Mouse (Mus musculus) bone marrow macrophage, adult 2 months (primary cell): ENCODE results near the gene Ces2b. TPM values are rescaled to one million over a fixed set of nuclear protein-coding genes. Genes with fewer than 3 reads are reported as not detected.

Source experiments
- H3K27ac ChIP-seq: 2 replicates; pipeline ENCODE4 v1.5.1; 2012; ENCODE audit warnings: low read depth, low read length; ENCODE audit not compliant: insufficient read depth
- H3K4me1 ChIP-seq: 2 replicates; pipeline ENCODE4 v1.6.1; 2012; ENCODE audit warnings: low read length; ENCODE audit not compliant: control insufficient read depth, insufficient read depth
- H3K4me3 ChIP-seq: 2 replicates; pipeline ENCODE4 v1.5.1; 2012; ENCODE audit warnings: mild to moderate bottlenecking, low read length, moderate library complexity; ENCODE audit not compliant: insufficient read depth
- CTCF ChIP-seq: IDR thresholded peaks from 2 replicates; pipeline ENCODE4 v1.5.1; 2012; ENCODE audit warnings: low read depth, mild to moderate bottlenecking, low read length, moderate library complexity
- POLR2A ChIP-seq: IDR thresholded peaks from 2 replicates; pipeline ENCODE4 v1.6.1; 2012; ENCODE audit warnings: mild to moderate bottlenecking, low read depth, low read length, borderline replicate concordance
- polyA plus RNA-seq: library from polyadenylated mRNA; stranded (reverse); fragments of >200 nt; gene quantifications from 2 replicates; pipeline ENCODE4 v1.2.4, GENCODE M21; 2012; ENCODE audit not compliant: missing spikeins, insufficient read depth, insufficient read length

Ces2b gene
- not detected in 2 replicates for polyA plus RNA-seq

DNA sequence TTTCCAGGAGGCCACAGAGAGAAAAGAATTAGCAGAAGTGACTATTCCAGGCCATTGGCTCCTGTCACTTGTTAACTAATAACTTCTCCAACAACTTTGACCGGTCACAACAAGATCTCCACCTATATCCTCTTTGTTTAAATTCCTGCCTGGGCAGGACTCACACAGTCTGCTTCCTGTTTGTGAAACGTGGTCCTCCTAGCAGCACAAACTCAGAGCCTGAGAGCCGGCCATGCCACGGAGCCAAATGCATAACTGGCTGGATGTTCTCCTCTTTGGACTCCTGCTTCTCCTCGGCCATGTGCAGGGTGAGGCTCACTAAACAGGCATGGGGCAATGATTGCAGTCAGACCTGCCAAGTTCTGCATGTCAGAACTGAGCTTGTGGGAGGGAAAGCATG is at the start of gene Ces2b:
Gene Ces2b, plus strand, starts transcription at position 133 of the 400 bp plus-strand sequence.
- H3K27ac ChIP-seq = no peak within 1 kb of the TSS
- H3K4me3 ChIP-seq = no peak within 1 kb of the TSS
- H3K4me1 ChIP-seq = no peaks in the 10 kb centered on the region
- TF ChIP-seq POLR2A (no peak), CTCF (no peak)

DNA sequence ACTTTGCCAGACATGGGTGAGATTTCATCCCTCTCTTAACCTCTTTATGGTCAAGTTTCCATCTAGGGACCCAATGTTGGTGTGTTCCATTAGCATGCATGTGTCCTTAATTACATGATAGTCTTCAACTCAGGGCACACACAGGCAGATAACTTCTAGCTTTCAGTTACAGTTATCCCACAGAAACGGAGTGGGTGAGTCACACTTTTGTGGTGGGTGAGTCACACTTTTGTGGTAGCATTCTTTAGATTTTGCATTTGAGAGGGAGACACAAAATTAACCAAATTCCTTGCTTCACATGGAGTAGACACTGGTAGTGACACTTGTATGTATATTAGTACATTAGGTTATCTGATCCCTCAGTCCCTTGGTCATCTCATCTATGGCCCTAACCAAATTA is 44.3 kb upstream of the Ces2b start:
- no peaks in the 10 kb centered on the region for H3K4me1 ChIP-seq
- TF ChIP-seq CTCF = no peak
- no peak for TF ChIP-seq POLR2A

DNA sequence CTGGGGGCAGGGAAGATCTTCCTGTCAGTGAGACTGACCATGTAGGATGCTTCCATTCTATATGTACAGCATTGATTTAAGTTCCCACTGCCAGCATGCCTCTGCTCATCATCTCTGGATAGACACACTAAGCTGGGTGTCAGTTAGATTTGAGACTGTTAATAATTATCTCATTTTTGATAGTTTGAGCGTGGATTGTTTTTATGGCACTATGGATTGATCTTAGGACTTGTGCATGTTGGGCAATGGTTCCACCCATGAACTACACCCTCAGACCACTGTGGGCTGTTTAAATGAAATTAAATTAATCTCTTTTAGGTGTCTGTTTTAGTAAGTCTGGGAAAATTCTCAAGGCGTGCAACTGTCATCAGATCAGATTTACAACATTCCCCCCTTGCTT is 42.4 kb upstream of the Ces2b start:
- TF ChIP-seq POLR2A = no peak
- TF ChIP-seq CTCF = no peak
- no peaks in the 10 kb centered on the region for H3K4me1 ChIP-seq
- no peak overlapping the region for H3K27ac ChIP-seq
- no peak overlapping the region for H3K4me3 ChIP-seq

More for the DNA sequence above, 44.3 kb upstream of the Ces2b start:
- no peak overlapping the region for H3K4me3 ChIP-seq
- no peak overlapping the region for H3K27ac ChIP-seq

DNA sequence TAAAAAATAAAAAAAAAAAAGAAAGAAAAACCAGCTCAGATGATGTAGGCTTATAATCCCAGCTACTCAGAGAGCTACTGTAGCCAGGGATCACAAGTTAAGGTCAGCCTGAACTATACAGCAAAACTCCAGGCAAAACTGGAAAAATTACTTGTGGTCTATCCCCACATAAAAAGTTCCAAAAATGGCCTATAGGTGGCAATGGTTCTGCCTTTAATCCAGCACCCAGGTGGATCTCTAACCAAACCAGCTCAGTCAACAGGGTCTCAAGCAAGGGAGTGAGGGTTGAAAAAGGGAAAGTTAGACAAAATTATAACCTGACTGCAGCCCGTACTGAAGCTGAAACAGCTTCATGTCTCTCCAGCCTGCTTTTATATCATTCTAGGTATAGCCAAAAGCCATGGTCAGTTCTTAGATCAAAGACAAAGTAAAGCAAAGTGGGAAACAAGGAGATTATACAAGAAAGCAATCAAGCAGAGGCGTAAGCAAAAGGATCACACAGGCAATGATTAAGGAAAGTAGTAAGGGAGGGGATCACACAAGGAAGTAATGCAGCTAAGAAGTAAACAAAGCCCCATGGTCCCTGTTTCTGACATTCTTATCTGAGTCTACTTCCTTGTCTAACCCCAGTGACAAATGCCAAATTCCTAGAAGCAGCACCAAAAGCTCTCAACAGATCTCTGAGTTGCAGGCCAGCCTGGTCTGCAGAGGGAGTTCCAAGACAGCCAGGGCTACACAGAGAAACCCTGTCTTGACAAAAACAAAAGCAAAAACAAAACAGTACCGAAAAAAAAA is 41.3 kb upstream of the Ces2b start:
- no peak for TF ChIP-seq POLR2A
- TF ChIP-seq CTCF = no peak
- Histone ChIP-seq H3K4me1 (no peaks in the 10 kb centered on the region), H3K4me3 (no peak overlapping the region), H3K27ac (no peak overlapping the region)

DNA sequence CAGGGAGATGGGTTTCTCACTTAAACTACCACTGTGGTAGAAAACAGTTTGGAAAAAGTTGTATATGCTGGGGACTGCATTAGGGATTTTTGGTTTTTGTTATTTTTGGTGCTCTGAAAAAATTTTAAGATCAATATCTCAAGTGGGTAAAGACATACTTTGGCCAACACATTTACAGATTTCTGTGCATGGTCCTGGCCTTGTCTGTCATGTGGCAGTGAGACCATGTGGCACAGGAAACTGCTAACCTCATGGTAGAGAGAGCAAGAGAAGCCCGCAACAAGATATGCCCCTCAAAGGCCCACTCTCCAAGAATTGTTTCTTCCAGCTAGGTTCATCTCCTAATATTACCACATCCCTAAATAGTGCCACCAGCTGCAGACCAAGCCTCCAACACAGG is 32.0 kb upstream of the Ces2b start:
- H3K4me1 ChIP-seq = no peaks in the 10 kb centered on the region
- no peak overlapping the region for H3K4me3 ChIP-seq
- no peak for TF ChIP-seq POLR2A
- no peak for TF ChIP-seq CTCF
- no peak overlapping the region for H3K27ac ChIP-seq

DNA sequence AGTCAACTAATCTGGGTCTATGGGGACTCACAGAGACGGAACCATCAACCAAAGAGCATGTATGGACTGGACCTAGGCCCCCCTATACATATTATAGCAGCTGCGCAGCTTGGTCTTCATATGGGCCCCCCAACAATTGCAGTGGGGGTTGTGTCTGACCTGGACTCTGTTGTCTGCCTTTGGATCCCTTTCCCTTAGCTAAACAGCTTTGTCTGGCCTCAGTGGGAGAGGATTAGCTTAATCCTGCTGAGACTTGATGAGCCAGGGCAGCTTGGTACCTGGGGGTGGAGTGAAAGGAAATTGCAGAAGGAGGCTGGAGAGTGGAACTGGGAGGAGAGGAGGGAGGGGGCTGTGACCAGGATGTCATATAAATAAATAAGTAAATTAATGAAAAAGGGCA is 25.2 kb upstream of the Ces2b start:
- Histone ChIP-seq H3K4me3 (no peak overlapping the region), H3K4me1 (no peaks in the 10 kb centered on the region), H3K27ac (no peak overlapping the region)
- TF ChIP-seq CTCF (no peak), POLR2A (no peak)

DNA sequence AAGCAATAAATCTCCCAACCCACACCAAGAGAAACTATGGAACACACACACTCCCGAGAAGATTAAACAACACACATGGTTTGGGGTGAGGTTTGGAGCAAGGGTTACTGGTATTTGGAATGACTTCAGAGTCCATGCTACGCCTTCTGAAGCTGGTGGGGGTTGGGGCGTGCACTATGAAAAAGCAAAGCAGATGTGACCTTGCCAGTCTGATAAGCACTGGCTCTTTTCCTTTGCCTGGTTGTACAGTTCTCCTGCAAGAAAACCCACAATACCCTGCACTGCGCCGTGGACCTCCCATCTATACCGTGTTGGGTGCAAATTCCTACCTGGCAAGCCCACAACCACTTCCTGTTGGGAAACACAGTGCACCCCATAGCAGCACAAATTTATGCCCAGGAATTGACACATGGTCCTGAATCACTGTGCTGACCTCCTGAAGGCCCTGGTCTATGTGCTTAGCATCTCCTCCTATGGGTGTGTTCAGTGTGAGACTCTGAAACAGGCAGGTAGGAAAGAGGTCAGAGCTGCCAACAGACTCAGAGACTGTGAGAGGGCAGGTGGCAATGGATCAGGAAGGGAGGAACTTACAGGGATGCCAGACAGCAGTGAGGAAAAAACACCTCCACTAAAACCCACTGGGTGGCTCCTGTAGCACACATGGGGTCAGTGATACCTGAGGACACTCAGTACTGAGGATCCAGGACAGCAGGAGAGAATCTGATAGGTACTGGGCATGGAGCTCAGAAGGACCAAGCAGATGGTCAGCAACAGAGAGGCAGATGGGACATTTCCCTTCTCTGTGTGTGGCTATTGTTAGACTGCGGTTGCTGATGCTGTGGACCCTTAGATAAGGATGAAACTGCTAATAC is 22.6 kb upstream of the Ces2b start:
- Histone ChIP-seq H3K4me1 (no peaks in the 10 kb centered on the region), H3K27ac (no peak overlapping the region), H3K4me3 (no peak overlapping the region)
- TF ChIP-seq CTCF = no peak
- TF ChIP-seq POLR2A = no peak

DNA sequence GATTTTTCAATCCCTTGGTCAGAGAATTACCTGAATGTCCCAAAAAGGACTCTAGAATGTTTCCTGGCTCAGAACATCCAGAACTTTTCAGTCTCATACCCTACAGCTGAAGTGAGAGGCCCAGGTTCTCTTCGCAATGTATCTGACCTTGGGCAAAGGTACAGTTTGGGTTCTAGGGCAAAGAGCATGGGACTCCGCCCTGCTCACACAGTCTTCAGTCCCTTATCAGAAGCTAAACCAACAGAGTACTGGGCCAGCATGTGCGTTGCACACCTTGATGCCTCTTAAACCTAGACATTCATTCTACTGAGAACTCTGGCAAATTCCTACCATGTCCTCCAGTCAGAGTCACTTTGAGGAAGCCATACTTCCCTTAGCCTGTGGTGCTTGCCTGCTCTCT is 21.9 kb upstream of the Ces2b start:
- no peak for TF ChIP-seq POLR2A
- no peak for TF ChIP-seq CTCF
- H3K4me1 ChIP-seq = no peaks in the 10 kb centered on the region
- H3K27ac ChIP-seq = no peak overlapping the region
- H3K4me3 ChIP-seq = no peak overlapping the region

DNA sequence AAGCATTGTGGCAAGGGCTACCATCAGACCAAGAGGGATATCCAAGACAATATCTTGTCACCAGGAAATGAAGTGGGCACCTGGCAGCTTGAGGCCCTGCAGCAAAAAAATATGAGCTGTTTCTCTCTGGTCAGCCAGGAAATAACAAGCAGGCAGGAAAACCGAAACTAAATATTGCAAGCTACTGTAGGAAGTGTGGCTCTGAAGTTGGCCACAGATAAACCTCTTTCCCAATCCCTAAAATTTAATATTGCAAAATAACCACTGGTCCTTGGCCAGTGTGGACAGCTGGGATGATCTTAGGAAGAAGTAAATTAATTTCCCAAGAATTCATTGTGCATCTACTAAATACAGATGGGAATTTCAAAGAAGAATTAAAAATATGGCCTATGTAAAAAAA is 4.5 kb upstream of the Ces2b start:
- Histone ChIP-seq H3K27ac (no peak overlapping the region), H3K4me1 (no peaks in the 10 kb centered on the region), H3K4me3 (no peak overlapping the region)
- TF ChIP-seq POLR2A (no peak), CTCF (no peak)

DNA sequence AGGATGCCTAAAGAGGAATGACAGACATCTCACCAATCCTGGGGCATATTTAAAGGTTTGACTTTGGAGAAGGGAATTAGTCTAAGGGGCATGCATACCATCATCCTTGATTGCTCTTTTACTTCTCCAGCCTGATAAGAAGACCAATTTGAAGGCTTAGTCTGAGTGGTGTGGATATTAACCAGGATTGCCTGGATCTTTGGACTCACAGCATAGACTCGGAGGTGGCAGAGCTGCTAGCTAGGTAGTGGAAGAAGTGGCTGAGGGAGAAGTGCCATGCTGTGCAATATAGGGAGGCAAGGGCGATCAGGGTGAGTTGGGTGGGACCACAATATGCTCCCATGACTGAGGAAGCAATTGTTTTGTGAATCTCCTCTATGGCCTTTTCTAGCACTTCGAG is 3.2 kb upstream of the Ces2b start:
- H3K4me3 ChIP-seq = no peak overlapping the region
- no peak for TF ChIP-seq CTCF
- TF ChIP-seq POLR2A = no peak
- no peak overlapping the region for H3K27ac ChIP-seq
- no peaks in the 10 kb centered on the region for H3K4me1 ChIP-seq
